Mouse (Mus musculus) 3134 (cell line): ENCODE data around the gene Sept10.

Experiments used
- DNase-seq: peaks from one replicate; pipeline ENCODE4 v3.0.0-alpha.2; 2011; ENCODE audit warnings: low spot score; ENCODE audit not compliant: insufficient read length; ENCODE audit errors: extremely low read depth

Gene Sept10

DNA sequence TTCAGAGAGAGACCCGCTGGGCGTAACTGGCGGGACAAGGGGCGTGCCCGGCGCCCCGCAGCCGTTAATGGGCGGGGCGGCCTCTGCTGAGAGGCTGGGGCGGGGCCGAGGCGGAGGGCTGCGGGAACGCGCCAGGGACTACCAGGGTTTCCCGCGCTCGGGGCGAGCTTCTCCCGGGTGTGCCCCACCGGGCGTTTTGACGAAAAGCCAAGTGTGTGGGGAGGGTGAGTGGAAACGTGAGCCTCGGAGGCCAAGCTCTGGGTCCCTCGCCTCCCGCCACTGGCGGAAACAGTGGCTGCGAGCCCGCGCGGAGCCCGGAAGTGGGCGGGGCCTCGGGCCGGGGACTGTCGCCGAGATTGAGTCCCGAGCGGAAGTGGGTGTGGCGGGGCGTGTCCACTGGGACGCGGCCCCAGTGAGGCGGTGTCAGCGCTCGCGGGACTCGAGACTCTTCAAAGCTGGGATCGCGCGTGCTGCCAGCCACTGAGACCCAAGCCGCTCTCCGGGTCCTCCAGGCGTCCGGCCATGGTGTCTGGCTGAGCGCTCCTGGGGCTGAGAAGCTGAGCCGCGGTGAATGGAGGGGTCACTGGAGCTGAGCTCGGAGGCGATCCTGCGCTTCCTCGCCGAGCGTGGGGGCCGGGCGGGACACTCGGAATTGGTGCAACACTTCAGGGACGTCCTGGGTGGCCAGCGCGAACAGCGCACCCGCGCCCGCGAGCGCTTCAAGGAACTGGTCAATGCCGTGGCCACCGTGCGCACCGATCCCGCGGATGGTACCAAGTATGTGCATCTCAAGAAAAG lies at the start of gene Sept10, which contains the start of gene Sowahc:
TSS of gene Sept10 (minus strand) at position 375 of the 798 bp plus-strand sequence.
TSS of gene Sowahc (plus strand) at position 481 of the 798 bp plus-strand sequence.
- DNase-seq, result peak; percentile 94

DNA sequence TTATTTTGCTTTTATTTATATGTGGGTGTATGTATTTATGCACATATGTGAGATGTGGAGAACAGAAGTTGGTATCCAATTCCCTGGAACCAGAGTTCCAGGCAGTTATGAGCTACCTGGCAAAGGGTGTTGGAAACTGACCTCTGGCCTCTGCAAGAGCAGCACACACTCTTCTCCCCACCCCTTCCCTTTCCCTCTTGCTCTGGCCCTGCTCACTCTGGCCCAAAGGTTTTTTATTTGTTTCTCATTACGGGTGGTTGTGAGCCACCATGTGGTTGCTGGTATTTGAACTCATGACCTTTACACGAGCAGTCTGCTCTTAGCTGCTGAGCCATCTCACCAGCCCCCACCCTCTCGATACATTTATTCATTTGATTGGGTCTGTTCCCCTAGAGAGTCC lies 47.1 kb upstream of the Sept10 start:
- no peak for DNase-seq

- DNase-seq, result no peak
Observed at GRCm38 (mm10) chr10:59268109-59268508, 46.5 kb upstream of the Sept10 start.

DNA sequence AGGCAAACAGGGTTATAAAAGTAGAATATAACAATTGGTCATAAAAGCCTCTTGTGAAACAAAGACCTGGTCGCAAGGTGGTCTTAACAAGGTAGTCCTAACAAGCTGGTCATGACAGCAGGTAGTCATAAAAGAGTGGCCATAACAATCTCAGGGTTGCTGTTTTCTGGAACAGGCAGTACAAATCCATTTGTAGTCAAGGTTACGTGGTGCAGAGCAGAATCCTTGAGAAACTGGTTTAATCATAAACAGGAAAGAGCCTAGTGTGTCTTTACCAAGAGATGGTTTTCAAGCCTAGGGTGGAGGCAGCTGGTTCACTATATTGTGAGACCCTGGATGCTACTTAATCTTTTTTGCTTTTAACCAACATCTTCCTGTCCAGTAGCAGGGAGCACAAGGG lies 45.6 kb upstream of the Sept10 start:
- DNase-seq, result no peak

DNA sequence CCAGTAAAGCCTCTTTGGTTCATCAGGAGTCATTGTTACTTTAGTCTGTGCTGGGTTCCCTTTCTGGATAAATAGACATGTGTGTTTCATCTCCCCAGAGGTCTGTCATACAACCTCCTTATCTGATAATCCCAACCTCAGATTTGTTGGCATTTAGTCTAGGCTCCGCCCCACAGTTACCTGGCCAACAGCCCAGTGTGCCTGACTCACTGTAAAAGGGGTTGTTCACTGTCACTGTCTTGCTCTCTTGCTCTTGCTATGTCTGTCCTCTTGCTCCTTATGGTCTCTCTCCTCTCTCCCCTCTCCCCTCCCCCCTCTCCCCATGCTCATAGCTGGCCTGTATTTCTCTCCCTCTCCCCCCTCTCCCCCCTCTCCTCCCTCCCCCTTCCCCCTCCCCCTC lies 44.5 kb upstream of the Sept10 start:
- DNase-seq, result peak; percentile 30

DNA sequence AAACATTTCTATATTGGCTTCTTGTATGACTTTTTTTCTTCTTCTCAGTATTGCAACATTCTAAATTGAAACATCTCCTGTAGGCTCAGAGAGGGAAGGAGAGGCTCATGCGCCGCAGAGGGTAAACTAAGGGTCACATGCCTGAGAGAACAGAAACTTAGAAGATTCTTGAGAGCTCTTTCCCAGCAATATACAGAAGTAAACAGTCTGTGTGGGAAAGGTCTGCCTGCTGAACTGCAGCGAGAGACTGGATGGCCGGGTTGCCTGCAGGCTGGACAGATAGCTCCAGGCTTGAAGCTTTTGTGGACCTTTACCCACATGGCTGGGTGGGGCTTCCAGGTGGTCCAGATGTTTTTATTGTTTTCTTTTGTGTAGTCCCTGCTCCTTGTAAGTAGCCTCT lies 44.0 kb upstream of the Sept10 start:
- no peak for DNase-seq

GRCm38 (mm10) chr10:59265067-59265466 lies 43.4 kb upstream of the Sept10 start:
- DNase-seq, result no peak

- DNase-seq, result no peak
Observed at GRCm38 (mm10) chr10:59262979-59263378, 41.3 kb upstream of the Sept10 start.

DNA sequence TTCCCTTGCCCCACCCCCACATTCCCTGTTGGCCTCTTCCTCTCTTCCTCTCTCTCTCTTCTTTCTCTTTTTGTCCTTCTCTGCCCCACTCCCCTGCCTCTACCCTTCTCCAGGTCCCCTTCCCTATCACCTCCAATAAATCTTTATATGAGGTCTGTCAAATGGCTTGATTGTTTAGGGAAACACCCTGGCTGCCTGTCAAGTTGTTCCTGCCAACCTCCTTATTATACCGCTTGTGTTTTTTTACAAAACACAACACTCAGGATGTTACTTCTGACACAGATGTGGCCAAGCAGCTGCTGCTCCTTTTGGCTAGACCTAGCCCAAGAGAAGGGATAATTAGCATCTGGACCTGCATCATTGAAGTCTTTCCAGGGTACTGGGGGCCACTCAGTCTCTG lies 40.4 kb upstream of the Sept10 start:
- no peak for DNase-seq

DNA sequence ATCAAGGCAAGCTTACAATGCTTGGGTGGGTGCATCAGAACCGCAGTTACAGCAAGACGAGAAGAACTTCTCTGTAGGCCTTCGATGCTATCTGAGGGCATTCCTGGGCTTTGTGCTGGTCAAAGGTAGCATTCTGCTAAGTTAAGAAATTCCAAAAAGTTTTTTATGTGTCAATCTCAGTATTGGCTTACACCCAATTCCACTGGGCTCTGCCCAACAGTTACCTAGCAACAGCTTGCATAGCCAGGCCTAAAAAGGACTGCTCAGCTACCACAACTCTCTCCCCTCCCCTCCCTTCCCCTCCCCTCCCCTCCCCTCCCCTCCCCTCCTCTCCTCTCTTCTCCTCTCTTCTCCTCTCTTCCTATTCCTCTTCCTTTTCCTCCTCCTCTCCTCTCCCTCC lies 40.0 kb upstream of the Sept10 start:
- no peak for DNase-seq

GRCm38 (mm10) chr10:59259572-59259971 lies 37.9 kb upstream of the Sept10 start:
- DNase-seq, result no peak

DNA sequence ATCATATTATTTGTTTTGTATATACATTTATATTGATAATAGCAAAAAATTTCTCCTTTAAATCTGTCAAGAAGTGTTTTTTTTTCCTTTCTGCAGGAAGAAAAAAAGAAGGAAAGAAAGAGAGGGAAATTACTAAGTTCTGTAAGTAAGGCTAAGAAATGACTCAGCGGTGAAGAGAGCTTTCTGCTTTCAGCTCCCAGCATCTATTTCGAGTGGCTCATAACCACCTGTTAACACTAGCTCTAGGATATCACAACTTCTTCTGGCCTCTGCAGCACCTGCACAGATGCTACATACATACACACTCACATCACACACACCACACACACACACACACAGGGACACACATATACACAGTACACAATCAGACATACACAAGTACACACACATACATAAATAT lies 34.9 kb upstream of the Sept10 start:
- no peak for DNase-seq

DNA sequence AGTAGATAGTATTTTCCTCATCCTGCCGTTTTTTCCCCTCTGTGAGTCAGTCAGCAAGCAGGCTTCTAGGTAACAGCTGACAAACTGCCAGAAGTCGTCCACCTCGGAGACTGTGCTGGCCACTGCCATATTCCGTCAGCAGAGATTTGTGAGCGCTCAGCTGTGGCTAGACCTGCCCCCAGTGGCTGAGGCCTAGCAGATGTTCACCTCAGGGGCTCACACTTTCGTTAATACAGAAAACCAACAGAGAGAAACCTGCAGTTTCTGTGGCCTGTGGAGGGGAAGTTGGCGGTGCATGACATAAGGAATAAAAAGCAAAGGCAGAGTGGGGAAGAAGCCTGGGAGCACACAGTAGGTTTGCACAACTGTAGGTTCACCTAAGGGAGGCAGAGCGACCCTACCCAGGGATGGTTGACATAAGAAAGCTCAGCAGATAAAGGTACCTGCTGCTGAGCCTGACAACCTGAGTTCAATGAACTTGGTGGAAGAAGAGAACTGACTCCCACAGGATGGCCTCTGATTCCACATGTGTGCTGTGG lies 32.0 kb upstream of the Sept10 start:
- no peak for DNase-seq

DNA sequence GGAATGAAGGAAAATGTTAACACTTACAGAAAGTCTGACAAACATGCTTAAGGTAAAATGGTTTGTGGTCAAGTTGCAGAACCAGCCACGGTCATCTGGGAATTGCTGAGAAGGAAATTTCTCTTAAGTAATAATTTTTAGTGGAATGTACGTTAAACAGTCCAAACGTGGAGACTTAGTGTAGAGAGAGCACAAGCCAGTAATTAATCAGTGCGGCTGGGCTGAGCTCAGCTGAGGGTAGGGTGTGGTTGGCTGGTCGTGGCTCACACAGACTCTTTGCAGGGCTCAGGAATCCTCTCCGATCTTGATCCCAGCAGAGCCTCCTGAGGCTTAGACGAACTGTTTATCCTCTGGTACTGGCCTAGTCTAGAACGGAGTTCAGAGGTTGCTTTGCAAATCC lies 30.7 kb upstream of the Sept10 start:
- DNase-seq, result no peak

- DNase-seq, result no peak
Observed at GRCm38 (mm10) chr10:59251980-59252379, 30.3 kb upstream of the Sept10 start.

GRCm38 (mm10) chr10:59250679-59251078 lies 29.0 kb upstream of the Sept10 start:
- DNase-seq, result no peak

- DNase-seq, result no peak
Observed at GRCm38 (mm10) chr10:59249531-59249930, 27.9 kb upstream of the Sept10 start.

- DNase-seq, result peak; percentile 72
Observed at GRCm38 (mm10) chr10:59241141-59241541, 19.5 kb upstream of the Sept10 start.

GRCm38 (mm10) chr10:59237757-59238156 lies 16.1 kb upstream of the Sept10 start:
- no peak for DNase-seq

DNA sequence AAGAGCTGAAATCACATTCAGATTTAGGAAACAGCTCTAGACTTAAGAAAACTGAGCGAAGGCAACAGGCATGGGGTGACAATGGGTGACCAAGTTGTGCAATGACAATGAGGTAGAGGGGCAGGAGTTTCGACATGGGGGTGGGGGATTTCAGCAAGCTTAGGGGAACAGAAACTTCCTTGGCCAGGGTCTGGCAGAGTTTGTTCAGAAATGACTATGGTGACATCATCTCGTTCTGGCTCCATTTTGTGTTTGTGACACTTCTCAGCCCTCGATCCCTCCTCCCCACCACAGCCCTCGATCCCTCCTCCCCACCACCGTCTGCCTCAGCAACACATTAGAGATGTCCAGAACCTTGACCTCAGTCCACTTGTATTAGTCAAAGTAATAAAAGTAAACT lies 14.8 kb upstream of the Sept10 start:
- DNase-seq, result no peak

- DNase-seq, result no peak
Observed at GRCm38 (mm10) chr10:59235847-59236246, 14.2 kb upstream of the Sept10 start.

DNA sequence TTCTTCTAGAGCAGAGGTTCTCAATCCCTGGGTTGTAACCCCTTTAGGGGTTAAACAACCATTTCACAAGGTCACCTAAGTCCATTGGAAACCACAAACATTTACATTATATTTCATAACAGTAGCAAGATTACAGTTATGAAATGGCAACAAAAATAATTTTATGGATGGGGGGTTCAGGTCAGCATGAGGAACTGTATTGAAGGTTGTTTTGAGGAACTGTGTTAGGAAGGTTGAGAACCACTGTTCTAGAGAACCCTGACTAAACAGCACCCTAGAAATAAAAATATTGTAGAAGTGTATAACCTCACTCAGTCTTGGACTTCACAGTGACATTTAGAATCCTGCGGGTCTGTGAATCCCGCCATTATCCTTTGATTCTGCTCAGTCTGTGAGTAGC lies 13.6 kb upstream of the Sept10 start:
- no peak for DNase-seq
